Mouse (Mus musculus): ENCODE data around the gene Krt42. TPM values are rescaled to one million over a fixed set of nuclear protein-coding genes. Genes with fewer than 3 reads are reported as not detected.
A peak's percentile ranks its signal among the peaks of the same experiment; 100 is the strongest.

The Krt42 gene
- not detected in 2 replicates for polyA plus RNA-seq (2012)

DNA sequence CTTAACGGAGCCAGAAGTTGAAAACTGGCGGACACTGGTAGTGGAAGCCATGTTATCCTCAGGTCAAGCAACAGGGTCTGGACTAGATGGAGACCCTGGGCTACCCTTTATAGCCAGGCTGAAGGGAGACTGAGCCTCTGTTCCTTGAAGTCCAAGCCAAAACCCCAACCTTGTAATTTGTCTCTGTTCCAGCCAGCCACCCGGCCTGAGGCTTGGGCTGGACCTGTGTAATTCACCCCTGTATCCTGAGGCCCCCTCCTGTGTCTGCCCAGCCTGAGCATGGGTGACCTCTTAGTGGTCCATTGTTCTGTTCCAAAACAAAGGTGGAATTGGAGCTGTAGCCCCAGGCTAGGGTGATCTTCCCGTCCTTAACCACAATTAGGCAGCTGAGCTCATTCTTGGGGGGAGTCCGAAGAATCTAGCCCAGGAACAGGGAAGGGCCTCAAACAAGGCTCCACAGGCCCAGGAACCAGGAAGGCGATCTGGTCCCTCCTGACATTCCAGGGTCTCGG is at the start of gene Krt42:
TSS of gene Krt42 (minus strand) at position 51 of the 512 bp plus-strand sequence.
- TF ChIP-seq GATA1 (IDR thresholded peaks at IDR 0.05; ENCODE audit: low read length), result no peak

DNA sequence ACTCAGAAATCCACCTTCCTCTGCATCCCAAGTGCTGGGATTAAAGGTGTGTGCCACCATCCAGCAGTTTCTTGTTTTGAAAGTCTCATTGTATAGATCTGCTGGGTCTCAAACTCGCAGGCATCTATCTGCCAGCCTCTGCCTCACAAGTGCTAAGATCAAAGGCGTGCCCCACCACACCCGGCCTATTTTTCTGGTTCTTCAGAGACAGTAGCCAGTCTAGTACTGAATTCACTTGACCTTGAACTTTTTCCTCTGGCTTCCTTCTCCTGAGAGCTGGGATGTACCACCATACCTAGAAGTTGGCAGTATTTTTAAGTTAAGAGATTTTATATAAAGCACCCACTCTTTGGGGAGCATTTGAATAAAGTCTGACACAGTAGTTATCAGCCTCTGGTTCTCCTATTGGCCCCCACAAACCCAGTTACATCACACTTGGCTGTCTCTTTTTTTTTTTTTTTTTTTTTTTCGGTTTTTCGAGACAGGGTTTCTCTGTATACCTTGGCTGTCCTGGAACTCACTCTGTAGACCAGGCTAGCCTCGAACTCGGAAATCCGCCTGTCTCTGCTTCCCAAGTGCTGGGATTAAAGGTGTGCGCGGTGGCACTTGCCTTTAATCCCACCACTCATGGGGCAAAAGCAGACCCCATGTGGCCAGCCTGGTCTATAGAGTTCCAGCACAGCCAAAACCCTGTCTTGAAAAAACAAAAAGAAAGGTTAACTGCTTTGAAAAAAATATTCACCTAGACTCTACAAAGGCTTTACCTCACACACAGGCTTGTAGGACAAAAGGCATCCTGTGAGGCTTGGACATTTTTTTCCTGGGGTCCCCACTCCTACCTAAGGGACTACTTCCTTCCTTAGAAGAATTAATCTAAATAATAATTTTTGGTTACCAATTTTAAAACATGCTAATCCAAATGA is 49.1 kb upstream of the Krt42 start:
- TF ChIP-seq GATA1 (IDR thresholded peaks at IDR 0.05; ENCODE audit: low read length), result no peak

DNA sequence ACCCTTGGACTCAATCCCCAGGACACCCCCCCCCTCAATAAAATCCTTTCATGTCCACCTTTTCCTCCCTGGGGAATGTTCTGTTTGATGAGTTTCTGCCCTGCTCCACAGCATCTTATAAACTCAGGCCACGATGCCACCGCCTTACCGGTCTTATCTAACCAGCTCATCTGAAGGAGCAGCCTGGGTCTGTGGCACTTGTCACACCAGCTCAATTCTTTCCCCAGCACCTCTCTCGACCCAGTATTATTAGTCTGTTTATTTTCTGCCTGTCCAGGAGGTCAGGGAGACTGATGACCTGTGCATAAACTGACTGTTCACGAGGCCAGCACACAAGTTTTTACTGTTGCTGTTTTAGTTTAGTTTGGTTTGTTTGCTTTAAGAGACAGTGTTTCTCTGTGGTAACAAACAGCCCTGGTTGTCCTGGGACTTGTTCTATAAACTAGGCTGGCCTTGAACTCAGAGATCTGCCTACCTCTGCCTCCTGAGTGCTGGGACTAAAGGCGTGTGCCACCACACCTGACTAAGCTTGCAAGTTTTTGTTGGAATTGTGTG is 48.2 kb upstream of the Krt42 start:
- peak; percentile 53 for TF ChIP-seq GATA1 (IDR thresholded peaks at IDR 0.05; ENCODE audit: low read length)

DNA sequence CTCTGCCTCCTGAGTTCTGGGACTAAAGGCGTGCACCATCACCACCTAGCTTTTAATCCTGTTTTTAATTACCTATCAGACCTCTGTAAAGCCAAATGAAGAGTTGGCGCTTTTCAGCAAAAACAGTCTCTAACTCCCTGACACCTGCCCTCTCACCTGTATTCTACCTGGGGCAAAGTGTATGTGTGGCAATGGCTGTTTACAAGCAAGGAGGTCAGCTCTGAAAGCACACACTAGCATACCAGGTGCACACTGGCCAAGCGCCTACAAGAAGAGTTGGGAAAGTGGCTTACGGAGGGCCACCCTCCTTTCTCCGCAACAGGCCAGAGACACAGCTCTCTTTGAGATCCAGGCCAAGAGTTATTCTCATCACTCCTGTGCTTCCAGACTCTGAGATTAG is 45.8 kb upstream of the Krt42 start:
- TF ChIP-seq GATA1 (IDR thresholded peaks at IDR 0.05; ENCODE audit: low read length), result no peak

DNA sequence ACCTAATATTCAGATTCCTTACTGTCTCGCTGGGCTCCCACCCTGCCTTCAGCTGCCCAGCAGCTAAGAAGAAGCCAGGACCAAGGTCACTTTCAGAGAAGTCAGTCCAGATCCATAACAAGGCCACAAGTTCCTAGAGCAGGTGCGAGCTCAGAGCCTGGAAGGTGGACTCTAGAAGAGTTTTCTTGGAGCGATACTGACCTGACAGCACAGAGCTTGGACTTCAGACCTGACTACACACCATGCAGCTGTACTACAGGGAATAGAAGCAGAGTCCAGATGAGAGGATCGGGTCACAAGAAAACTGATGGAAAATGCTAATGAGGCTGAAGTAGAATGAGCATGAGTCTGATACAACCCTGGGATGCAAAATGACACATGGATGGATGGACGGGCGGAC is 43.8 kb upstream of the Krt42 start:
- no peak for TF ChIP-seq GATA1 (IDR thresholded peaks at IDR 0.05; ENCODE audit: low read length)

DNA sequence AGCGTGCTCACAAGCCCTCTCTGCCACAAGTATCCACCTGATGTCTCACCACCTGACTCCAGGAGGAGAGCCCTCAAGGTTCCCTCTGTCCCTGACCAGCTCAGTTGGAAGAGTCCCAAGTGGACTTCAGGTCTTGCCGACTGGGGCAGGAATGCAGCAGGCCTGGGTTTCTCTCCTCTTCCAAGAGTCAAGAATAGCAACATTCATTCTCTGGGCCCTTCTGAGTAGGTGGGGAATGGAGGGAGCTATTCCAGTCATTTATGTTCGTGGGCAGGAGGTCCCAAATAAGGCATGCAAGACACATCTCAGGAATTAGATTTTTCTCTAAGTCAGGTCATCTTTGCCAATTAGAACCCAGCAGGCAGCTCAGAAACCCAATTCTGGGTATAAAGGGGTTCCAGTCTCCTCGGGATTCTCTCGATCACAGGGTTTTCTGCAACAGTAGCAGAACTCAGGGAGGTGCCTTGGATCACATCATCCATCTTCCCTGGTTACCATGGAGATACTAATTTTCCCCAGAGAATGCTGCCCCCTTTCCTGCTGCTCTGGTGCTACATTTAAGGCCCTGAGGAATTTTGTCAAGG is 42.5 kb upstream of the Krt42 start:
- no peak for TF ChIP-seq GATA1 (IDR thresholded peaks at IDR 0.05; ENCODE audit: low read length)

DNA sequence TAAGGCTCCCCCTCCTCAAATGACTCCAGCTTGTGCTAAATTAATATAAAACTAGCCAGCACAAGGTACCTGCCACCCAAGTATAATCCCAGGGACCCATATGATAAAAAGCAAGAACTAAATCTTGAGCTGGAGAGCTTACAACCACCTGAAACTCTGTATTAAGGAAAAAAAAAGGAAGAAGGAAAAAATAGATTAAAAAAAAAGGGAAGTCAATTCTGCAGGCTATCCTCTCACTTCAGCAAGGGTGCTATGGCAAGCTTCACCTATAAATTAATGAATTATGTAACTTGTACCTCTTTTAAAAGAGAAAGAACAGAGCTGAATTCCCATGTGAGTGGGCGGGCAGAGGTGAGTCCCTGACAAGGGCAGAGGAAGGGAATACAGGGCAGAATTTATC is 42.0 kb upstream of the Krt42 start:
- no peak for TF ChIP-seq GATA1 (IDR thresholded peaks at IDR 0.05; ENCODE audit: low read length)

DNA sequence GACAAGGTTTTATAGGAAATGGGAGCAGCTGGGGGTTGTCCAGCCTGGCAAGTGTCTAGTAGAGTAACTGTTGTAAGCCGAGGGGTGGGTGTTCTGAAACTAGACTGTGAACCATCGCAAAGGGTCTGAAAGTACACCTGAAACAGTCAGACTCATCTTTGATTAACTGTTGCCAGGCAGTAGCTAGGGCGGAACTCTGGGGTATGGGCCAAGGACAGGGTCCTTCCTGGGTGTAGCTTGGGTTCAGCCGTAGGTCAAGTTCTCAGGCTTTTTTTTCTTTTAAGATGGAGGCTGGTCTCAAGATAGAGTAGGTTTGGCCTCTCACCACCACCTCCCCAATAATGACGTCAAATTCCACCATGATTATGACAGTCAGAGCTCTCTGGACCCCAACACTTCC is 38.2 kb upstream of the Krt42 start:
- no peak for TF ChIP-seq GATA1 (IDR thresholded peaks at IDR 0.05; ENCODE audit: low read length)

DNA sequence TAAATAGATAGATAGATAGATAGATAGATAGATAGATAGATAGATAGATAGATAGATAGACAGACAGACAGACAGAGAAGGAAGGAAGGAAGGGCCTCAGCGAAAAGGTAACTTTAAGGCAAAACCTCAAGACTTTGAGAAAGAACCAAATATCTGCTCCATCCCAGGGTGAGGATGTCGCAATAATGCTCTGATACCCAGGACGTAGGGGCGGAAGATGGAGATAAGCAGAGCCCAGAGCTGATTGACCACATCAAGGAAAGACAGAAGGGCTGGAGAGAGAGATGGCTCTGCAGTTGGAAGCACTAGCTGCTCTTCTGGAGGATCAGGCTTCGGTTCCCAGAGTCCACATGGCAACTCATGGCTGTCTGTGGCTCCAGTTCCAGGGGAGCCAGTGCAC is 31.6 kb upstream of the Krt42 start:
- no peak for TF ChIP-seq GATA1 (IDR thresholded peaks at IDR 0.05; ENCODE audit: low read length)

DNA sequence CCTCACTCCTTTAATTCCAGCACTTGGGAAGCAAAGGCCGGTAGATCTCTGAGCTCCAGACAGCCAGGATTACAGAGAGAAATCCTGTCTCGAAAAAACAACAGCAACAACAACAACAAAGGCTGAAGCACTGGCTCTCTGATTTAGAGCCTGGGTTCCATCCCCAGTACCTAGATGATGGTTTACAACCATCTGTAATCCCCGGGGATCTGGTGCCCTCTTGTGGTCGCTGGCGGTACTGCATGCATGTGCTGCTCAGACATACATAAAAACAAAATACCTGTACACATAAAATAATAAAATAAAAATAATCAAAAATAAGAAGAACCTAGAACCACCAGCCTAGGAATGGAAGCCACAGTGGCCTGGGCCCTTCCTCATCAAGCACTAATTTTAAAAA is 30.6 kb upstream of the Krt42 start:
- no peak for TF ChIP-seq GATA1 (IDR thresholded peaks at IDR 0.05; ENCODE audit: low read length)

DNA sequence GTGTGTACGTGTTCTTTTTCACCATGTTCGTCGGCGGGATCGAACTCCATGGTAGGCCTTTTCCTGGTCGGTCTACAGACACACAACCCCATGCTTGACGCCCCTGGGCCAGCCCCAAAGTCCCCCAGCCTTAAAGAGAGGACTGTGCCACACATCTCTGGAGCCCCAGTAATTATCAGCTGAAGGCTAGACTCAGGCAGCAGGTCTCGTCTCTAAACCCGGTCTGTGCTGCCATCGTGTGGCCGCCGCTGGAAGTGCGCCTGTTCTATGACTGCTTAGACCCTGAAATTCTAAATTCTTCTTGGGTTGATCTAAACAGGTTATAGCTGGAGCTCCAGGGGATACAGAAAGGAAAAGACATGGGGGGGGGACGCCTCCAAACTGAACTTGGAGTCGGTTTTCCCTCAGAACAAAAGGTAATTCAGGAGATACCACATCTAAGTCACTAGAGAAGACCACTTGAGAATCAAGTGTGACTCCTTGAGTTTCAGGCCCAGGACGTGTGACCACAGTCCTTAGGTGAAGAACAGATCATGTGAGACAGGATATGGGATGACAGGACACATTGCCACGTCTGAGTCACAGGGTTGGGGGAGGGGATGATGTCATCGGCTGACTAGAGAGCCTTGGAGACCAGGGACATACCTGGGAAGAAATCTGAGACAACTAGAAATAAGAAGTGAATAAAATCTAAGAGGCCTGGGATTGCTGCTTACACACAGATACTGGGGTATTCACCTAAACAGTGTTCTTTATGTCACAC is 28.8 kb upstream of the Krt42 start:
- TF ChIP-seq GATA1 (IDR thresholded peaks at IDR 0.05; ENCODE audit: low read length), result no peak

DNA sequence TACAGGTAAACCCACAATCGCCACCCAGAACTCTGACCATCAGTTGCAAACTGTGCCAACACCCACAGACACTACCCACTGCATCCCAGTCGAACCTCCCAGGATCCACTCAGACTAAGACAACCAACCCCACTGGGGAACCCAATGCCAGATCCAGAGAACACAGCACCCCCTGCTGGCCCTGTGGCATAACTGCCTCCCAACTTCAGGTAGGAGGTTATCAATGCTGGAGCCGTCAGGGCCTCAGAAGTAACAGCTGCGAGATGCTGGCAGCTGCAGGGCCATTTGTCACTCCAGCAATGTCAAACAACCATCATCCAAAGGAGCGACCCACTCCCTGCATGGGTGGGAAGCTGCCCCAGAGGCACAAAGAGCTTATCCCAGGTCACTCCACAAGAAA is 28.1 kb upstream of the Krt42 start:
- no peak for TF ChIP-seq GATA1 (IDR thresholded peaks at IDR 0.05; ENCODE audit: low read length)

DNA sequence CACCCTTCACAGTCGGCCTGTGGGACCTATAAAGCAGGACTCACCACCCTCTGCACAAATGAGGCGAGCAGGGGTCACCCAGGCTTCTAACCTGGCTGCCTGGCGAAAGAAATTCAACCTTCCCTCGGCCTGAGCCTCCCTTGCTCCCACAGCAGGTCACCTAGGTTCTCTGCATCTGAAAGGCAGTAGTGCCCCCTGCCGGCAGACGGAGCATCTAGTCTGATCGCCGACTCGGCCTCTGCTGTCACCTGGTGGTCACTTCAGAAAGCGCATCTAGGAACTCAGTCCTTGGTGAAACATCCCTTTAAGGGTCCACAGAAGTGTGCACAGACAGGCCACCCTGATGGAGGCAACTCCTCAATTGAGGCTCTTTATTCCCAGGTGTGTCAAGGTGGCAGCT is 25.6 kb upstream of the Krt42 start:
- no peak for TF ChIP-seq GATA1 (IDR thresholded peaks at IDR 0.05; ENCODE audit: low read length)

DNA sequence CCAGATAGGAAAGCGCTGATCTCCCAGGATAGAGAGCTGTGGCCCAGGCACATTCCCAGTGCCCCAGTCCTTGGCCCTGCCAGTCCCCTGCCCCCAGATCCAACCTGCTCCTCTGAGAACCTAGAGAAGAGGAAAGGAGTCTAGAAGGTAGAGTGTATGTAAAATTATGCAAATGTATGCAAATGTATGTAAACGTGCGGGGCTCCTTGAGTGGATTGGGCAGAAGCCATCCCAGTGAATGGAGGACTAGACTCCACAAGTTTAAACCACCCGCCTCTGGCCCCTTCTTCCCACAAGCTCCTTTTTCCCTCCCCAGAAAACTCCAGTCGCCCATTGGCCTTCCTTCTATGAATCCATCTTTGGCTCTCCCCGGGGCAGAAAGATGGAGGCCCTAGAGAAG is 23.2 kb upstream of the Krt42 start:
- TF ChIP-seq GATA1 (IDR thresholded peaks at IDR 0.05; ENCODE audit: low read length), result no peak

DNA sequence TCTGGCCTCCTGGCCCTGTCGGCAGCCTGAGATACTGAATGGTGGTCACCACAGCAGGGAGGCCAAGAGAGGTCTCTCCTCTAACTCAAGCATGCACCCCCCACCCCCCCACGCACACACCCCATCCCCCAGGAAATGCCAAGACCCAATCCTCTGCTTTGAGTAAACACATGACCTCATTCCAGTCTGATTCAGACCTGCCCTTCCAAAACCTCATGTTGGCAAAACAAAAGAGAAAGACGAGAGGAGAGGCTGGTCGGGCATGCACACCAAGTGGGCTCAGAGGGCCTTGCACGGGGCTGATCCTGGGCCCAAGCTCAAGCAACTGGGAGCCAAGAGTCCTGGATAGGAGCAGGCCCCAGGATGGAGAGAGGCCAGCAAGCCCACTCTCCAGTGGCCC is 20.6 kb upstream of the Krt42 start:
- no peak for TF ChIP-seq GATA1 (IDR thresholded peaks at IDR 0.05; ENCODE audit: low read length)

DNA sequence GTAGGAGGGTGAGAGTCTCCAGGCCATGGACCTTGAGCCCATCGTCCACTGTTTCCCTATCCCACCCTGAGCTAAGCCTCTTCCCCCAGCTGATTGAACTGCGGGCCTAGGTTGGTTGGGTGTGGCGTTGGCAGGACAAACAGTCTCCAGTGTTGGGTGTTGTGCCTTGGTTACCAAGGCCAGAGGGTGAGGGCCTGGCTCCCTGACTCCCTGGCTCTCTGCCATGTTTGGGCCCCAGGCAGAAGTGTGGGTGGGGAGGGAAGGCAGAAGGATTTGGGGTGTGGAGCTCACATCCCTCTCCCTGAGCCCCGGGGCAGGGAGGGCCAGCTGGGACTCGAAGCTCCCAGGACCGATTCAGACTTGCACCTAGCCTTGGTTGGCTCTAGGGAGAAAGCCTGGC is 19.3 kb upstream of the Krt42 start:
- TF ChIP-seq GATA1 (IDR thresholded peaks at IDR 0.05; ENCODE audit: low read length), result no peak

Data from G1E-ER4 (cell line).